Mouse (Mus musculus) G1E (cell line): ENCODE results near the gene Ccdc102a. TPM values are rescaled to one million over a fixed set of nuclear protein-coding genes. Genes with fewer than 3 reads are reported as not detected.

Experiments
- ATAC-seq: 2 replicates; pipeline ENCODE4 v1.8.0; 2016; ENCODE audit warnings: mild to moderate bottlenecking; ENCODE audit not compliant: insufficient number of reproducible peaks, poor library complexity, low FRiP score, severe bottlenecking; ENCODE audit errors: extremely low read depth
- DNase-seq: peaks from one replicate; pipeline ENCODE4 v3.0.0; 2012; ENCODE audit warnings: low spot score
- H3K27me3 ChIP-seq: 2 replicates; pipeline ENCODE4 v1.6.1; 2012; ENCODE audit warnings: mild to moderate bottlenecking, low read length, inconsistent platforms; ENCODE audit not compliant: insufficient read depth
- H3K36me3 ChIP-seq: replicated peaks from 2 replicates; pipeline ENCODE3; 2012; ENCODE audit warnings: mild to moderate bottlenecking, inconsistent platforms
- H3K4me1 ChIP-seq: 2 replicates; pipeline ENCODE4 v1.6.1; 2012; ENCODE audit warnings: low read depth, low read length, inconsistent platforms, mixed read lengths; ENCODE audit not compliant: insufficient read depth
- H3K4me3 ChIP-seq: 2 replicates; pipeline ENCODE4 v1.5.1; 2012; ENCODE audit warnings: low read depth, mild to moderate bottlenecking, inconsistent platforms, low read length, moderate library complexity, mixed read lengths
- H3K9me3 ChIP-seq: replicated peaks from 2 replicates; pipeline ENCODE4 v1.6.1; 2012; ENCODE audit warnings: inconsistent platforms
- CTCF ChIP-seq: IDR thresholded peaks from 2 replicates; pipeline ENCODE4 v1.5.1; 2012; ENCODE audit warnings: low read depth, low read length, inconsistent platforms, mixed read lengths
- GATA1 ChIP-seq: IDR thresholded peaks from 2 replicates; pipeline ENCODE4 v1.6.1; 2012; ENCODE audit warnings: borderline replicate concordance, low read length, inconsistent platforms, mixed read lengths
- GATA2 ChIP-seq: IDR thresholded peaks from 2 replicates; pipeline ENCODE4 v1.6.1; 2012; ENCODE audit warnings: low read depth, low read length, inconsistent platforms, borderline replicate concordance
- POLR2AphosphoS5 ChIP-seq: IDR thresholded peaks from 2 replicates; pipeline ENCODE4 v1.6.1; 2012; ENCODE audit warnings: low read depth, low read length, inconsistent platforms; ENCODE audit not compliant: insufficient replicate concordance
- TAL1 ChIP-seq: conservative IDR thresholded peaks from 2 replicates; pipeline ENCODE4 v1.6.1; 2012; ENCODE audit warnings: low read depth, low read length, inconsistent platforms, mixed read lengths
- polyA plus RNA-seq: library from polyadenylated mRNA; stranded (reverse); fragments of >175 nt; gene quantifications from 2 replicates; pipeline ENCODE4 v1.2.3, GENCODE M21; 2012
- total RNA-seq, 2 experiments: library from RNA; stranded (forward) in 1 of 2; stranded (reverse) in 1 of 2; fragments of 200-1000 nt in 1 of 2; fragments of >200 nt in 1 of 2; fragmentation: Nextera tagmentation in 1 of 2; gene quantifications; 2 replicates each; pipeline ENCODE4 v1.2.3; 2014 to 2017

The Ccdc102a gene
- total and polyA plus RNA-seq, 3 experiments = 3.3 to 20.5 (median 5.5) TPM

- no peak for ATAC-seq
- no peak for DNase-seq
- H3K4me1 ChIP-seq = peaks cover 16% of the 10 kb centered on the region
- peaks cover 36% of the 10 kb centered on the region for H3K27me3 ChIP-seq
- H3K36me3 ChIP-seq = no peaks in the 10 kb centered on the region
- no peak for TF ChIP-seq GATA2
- TF ChIP-seq CTCF = no peak
- TF ChIP-seq TAL1 = no peak
- TF ChIP-seq GATA1 = no peak
- no peak for TF ChIP-seq POLR2AphosphoS5
- H3K9me3 ChIP-seq = no peaks in the 10 kb centered on the region
- H3K4me3 ChIP-seq = no peak overlapping the region
These were observed 37.2 kb downstream of the Ccdc102a start for GRCm38 (mm10) chr8:94880742-94881141.

DNA sequence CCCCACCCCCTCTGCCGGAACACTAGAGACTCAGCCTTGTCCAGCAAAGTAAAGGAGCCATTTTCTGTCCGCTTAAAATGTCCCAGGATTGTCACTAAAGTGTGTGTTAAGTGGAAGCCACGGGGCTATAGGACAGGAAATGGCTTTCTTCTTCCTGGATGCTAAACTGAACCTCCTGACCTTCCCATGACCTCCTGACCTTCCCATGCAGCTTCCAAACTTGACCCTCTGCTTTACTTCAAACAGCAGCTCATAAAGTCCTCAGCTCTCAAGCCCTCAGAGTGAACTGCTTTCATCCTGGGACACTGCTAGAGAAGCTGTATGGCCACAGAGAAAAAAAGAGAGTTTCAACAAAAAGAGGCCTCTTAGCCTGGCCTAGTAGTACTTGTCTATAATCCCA is 41.1 kb downstream of the Ccdc102a start:
- no peaks in the 10 kb centered on the region for H3K9me3 ChIP-seq
- H3K4me3 ChIP-seq = no peak overlapping the region
- H3K36me3 ChIP-seq = no peaks in the 10 kb centered on the region
- ATAC-seq = no peak
- peaks cover 42% of the 10 kb centered on the region for H3K4me1 ChIP-seq
- DNase-seq = no peak
- H3K27me3 ChIP-seq = peaks cover 52% of the 10 kb centered on the region
- no peak for TF ChIP-seq GATA1
- TF ChIP-seq GATA2 = no peak
- TF ChIP-seq POLR2AphosphoS5 = no peak
- no peak for TF ChIP-seq TAL1
- no peak for TF ChIP-seq CTCF

GRCm38 (mm10) chr8:94876197-94876730 is 41.6 kb downstream of the Ccdc102a start, which contains the start of gene Dok4:
Dok4 (minus strand) TSS chr8:94876330.
- Histone ChIP-seq H3K36me3 (no peaks in the 10 kb centered on the region), H3K4me1 (peaks cover 48% of the 10 kb centered on the region), H3K27me3 (peaks cover 56% of the 10 kb centered on the region), H3K9me3 (no peaks in the 10 kb centered on the region), H3K4me3 (peak within 1 kb of the TSS; percentile 70)
- no peak for TF ChIP-seq TAL1
- no peak for TF ChIP-seq GATA2
- no peak for TF ChIP-seq POLR2AphosphoS5
- TF ChIP-seq GATA1 = no peak
- no peak for TF ChIP-seq CTCF
- peak; percentile 45 for ATAC-seq
- peak; percentile 90 for DNase-seq

GRCm38 (mm10) chr8:94875871-94876150 is 42.1 kb downstream of the Ccdc102a start:
- Histone ChIP-seq H3K4me1 (peaks cover 52% of the 10 kb centered on the region), H3K36me3 (no peaks in the 10 kb centered on the region), H3K27me3 (peaks cover 56% of the 10 kb centered on the region), H3K4me3 (peak overlapping the region; percentile 70), H3K9me3 (no peaks in the 10 kb centered on the region)
- TF ChIP-seq GATA1 (no peak), TAL1 (no peak), POLR2AphosphoS5 (no peak), CTCF (no peak), GATA2 (no peak)
- DNase-seq (no peak), ATAC-seq (no peak)

DNA sequence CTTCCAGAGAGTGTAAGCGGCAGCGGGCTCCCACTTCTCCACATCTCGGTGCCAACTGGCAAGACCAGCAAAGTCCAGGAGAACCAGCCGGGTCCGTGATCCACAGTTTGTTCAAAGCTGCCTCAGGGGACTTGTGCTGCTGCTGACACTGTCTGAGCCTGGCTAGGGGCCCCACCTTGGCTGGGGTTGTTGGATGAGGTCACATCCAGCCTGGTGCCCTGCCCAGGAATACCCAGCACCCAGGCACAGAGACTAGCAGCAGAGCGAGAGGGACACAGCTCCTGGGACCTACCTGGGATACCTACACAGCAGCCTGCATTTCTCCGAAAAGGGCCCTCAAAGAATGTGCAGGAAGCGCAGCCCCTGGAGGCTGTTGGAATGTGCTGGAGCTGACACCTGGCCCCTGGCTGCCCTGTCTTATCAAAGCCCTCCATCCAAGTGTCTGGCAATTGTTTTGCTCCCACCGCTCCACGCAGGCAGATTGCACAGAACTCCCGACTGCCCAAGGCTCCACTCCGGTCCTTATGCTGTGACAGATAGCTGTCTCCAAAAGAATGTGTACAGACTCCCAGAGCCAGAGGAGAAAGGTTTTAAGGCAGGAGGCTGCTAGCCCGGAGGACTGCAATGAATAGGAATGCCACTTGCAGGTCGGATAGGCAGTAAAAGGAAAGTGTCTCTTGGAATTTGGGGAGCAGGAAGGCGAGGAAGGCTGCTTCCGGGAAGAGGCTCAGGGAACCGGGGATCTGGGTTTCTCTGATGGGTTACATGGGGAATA is 42.6 kb downstream of the Ccdc102a start:
- TF ChIP-seq GATA2 (no peak), TAL1 (no peak), GATA1 (no peak), CTCF (no peak), POLR2AphosphoS5 (no peak)
- H3K27me3 ChIP-seq = peaks cover 59% of the 10 kb centered on the region
- H3K4me1 ChIP-seq = peaks cover 58% of the 10 kb centered on the region
- ATAC-seq (no peak), DNase-seq (no peak)
- H3K9me3 ChIP-seq = no peaks in the 10 kb centered on the region
- peak overlapping the region; percentile 70 for H3K4me3 ChIP-seq
- no peaks in the 10 kb centered on the region for H3K36me3 ChIP-seq

- Histone ChIP-seq H3K36me3 (no peaks in the 10 kb centered on the region), H3K4me1 (peaks cover 66% of the 10 kb centered on the region), H3K9me3 (no peaks in the 10 kb centered on the region), H3K27me3 (peaks cover 61% of the 10 kb centered on the region), H3K4me3 (no peak overlapping the region)
- peak; percentile 60 for DNase-seq
- peak; percentile 36; the same call in 1 of the 2 replicates for ATAC-seq
- TF ChIP-seq CTCF (peak; percentile 86), TAL1 (no peak)
These were observed 43.5 kb downstream of the Ccdc102a start for GRCm38 (mm10) chr8:94874358-94874757.

DNA sequence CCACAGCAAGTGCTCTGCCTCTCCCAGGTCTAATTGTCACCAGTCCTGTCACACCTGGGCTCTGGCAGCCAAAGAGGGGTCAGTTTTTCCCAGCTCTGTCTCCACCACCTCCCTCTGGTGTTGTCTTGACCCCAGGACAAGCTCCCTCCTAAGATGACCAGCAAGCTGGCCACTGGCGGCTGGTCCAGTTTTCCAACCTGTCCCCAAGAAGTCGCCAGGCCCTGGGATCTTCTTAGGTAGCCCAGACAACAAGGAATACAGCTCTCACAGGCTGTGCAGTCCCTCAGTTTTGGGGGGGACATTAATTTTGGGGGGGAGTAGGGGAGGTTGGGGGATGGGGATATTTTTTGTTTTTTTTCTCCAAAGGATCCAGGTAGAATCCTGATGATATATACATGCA is 45.3 kb downstream of the Ccdc102a start:
- Histone ChIP-seq H3K36me3 (peaks cover 3% of the 10 kb centered on the region), H3K27me3 (peaks cover 66% of the 10 kb centered on the region), H3K4me3 (no peak overlapping the region), H3K9me3 (no peaks in the 10 kb centered on the region), H3K4me1 (peaks cover 74% of the 10 kb centered on the region)
- ATAC-seq (no peak), DNase-seq (no peak)
- no peak for TF ChIP-seq CTCF
- TF ChIP-seq GATA1 = no peak
- no peak for TF ChIP-seq GATA2
- no peak for TF ChIP-seq POLR2AphosphoS5
